Comparison of ENCODE assay signal across 10 mouse cellular contexts in genomic region chr7:128854690-128855343, GRCm38 (mm10).
A peak's percentile ranks its signal among the peaks of the same experiment; 100 is the strongest.
DNase-seq lines count a peak whose midpoint lies in the region; ATAC-seq and TF ChIP-seq lines count a peak whose summit lies in the region.
"Had no signal": no experiment of that assay in that cellular context is flagged by ENCODE, and none has a peak within 500 bp of the region (broad histone marks: within the 10 kb centered on the region; RNA-seq: fewer than 3 reads in every experiment).

No protein-coding gene starts in this region.

- 52% methylated on average over 18 of the region's 18 CpGs for WGBS in forebrain, embryonic 15.5 days
- WGBS in forebrain, embryonic 11.5 days: 69% methylated on average over 18 of the region's 18 CpGs
- WGBS in liver, embryonic 16.5 days (ENCODE audit: insufficient replicate concordance): 41% methylated on average over 18 of the region's 18 CpGs
- 62% methylated on average over 18 of the region's 18 CpGs for WGBS in intestine, postnatal 0 days

- no peak for TF ChIP-seq CTCF in intestine, postnatal 0 days (IDR thresholded peaks at IDR 0.05; ENCODE audit: low read depth)

- intact Hi-C loops in left cerebral cortex, postnatal 4 days (cut with DNase I): no loop called here
- intact Hi-C loops in left cerebral cortex, postnatal 14 days (cut with DNase I): no loop called here

- H3K27me3 ChIP-seq in forebrain, embryonic 15.5 days: no peaks in the 10 kb centered on the region
- H3K27me3 ChIP-seq in forebrain, embryonic 11.5 days (ENCODE audit: control insufficient read depth, insufficient read depth, low read length): no peaks in the 10 kb centered on the region
- H3K27me3 ChIP-seq in liver, embryonic 16.5 days (ENCODE audit: control insufficient read depth, insufficient read depth, low read depth, low read length): no peaks in the 10 kb centered on the region
- H3K27me3 ChIP-seq in intestine, postnatal 0 days (replicated peaks; ENCODE audit: control insufficient read depth, insufficient read depth, low read length): no peaks in the 10 kb centered on the region

- H3K4me1 ChIP-seq in forebrain, embryonic 15.5 days: peaks cover 5% of the 10 kb centered on the region; the same call in 1 of the 2 replicates
- no peaks in the 10 kb centered on the region for H3K4me1 ChIP-seq in forebrain, embryonic 11.5 days (replicated peaks; ENCODE audit: control insufficient read depth, insufficient read depth, low read length)
- no peaks in the 10 kb centered on the region; the same call in 1 of the 2 replicates for H3K4me1 ChIP-seq in liver, embryonic 16.5 days (ENCODE audit: control insufficient read depth, low read depth, low read length)
- no peaks in the 10 kb centered on the region for H3K4me1 ChIP-seq in intestine, postnatal 0 days (replicated peaks; ENCODE audit: control insufficient read depth, insufficient read depth, low read length)

- H3K36me3 ChIP-seq in forebrain, embryonic 15.5 days: no peaks in the 10 kb centered on the region
- no peaks in the 10 kb centered on the region for H3K36me3 ChIP-seq in forebrain, embryonic 11.5 days (ENCODE audit: control insufficient read depth, insufficient read depth, low read length)
- H3K36me3 ChIP-seq in liver, embryonic 16.5 days (ENCODE audit: control insufficient read depth, insufficient read depth): no peaks in the 10 kb centered on the region
- H3K36me3 ChIP-seq in intestine, postnatal 0 days (ENCODE audit: control insufficient read depth, insufficient read depth): no peaks in the 10 kb centered on the region

- no peak overlapping the region for H3K9ac ChIP-seq in forebrain, embryonic 15.5 days (replicated peaks)
- H3K9ac ChIP-seq in forebrain, embryonic 11.5 days (ENCODE audit: low read length): no peak overlapping the region
- peak overlapping the region; percentile 58 for H3K9ac ChIP-seq in liver, embryonic 16.5 days (ENCODE audit: low read depth, low read length)
- no peak overlapping the region for H3K9ac ChIP-seq in intestine, postnatal 0 days (ENCODE audit: low read depth, low read length)

- DNase-seq in forebrain, embryonic 11.5 days (ENCODE audit: low spot score): no peak
- peak; percentile 10 for DNase-seq in left cerebral cortex, postnatal 4 days
- no peak for DNase-seq in left cerebral cortex, adult 8-10 months (ENCODE audit: low spot score in 2 of 2)
- DNase-seq in c-Kit-positive CD71-positive TER-119-negative erythroid progenitor cells, embryonic 14.5 days (ENCODE audit: low read depth): peak; percentile 59
- DNase-seq in left cerebral cortex, postnatal 14 days (ENCODE audit: low spot score in 2 of 2): no peak
- DNase-seq: lung, postnatal 4 days; right cerebral cortex, adult 18-20 months had no signal

- no peak overlapping the region for H3K4me3 ChIP-seq in forebrain, embryonic 15.5 days
- H3K4me3 ChIP-seq in forebrain, embryonic 11.5 days (ENCODE audit: low read depth, low read length): no peak overlapping the region
- peak overlapping the region; percentile 43 for H3K4me3 ChIP-seq in liver, embryonic 16.5 days (ENCODE audit: low read depth, low read length)
- no peak overlapping the region for H3K4me3 ChIP-seq in intestine, postnatal 0 days (ENCODE audit: low read depth, low read length)

- H3K9me3 ChIP-seq in forebrain, embryonic 15.5 days: peaks cover 2% of the 10 kb centered on the region; the same call in 1 of the 2 replicates
- H3K9me3 ChIP-seq in forebrain, embryonic 11.5 days (ENCODE audit: control insufficient read depth, low read length): no peaks in the 10 kb centered on the region
- no peaks in the 10 kb centered on the region for H3K9me3 ChIP-seq in liver, embryonic 16.5 days (replicated peaks; ENCODE audit: control insufficient read depth, low read length)
- H3K9me3 ChIP-seq in intestine, postnatal 0 days (ENCODE audit: control insufficient read depth): no peaks in the 10 kb centered on the region

- H3K27ac ChIP-seq in forebrain, embryonic 15.5 days (replicated peaks): peak overlapping the region; percentile 32
- no peak overlapping the region for H3K27ac ChIP-seq in forebrain, embryonic 11.5 days (ENCODE audit: low read depth, low read length)
- peak overlapping the region; percentile 91 for H3K27ac ChIP-seq in liver, embryonic 16.5 days (ENCODE audit: low read length)
- H3K27ac ChIP-seq in intestine, postnatal 0 days (ENCODE audit: low read depth, low read length): no peak overlapping the region

- peak; percentile 43; the same call in 1 of the 2 replicates for ATAC-seq in forebrain, embryonic 15.5 days (replicated peaks)
- ATAC-seq in forebrain, embryonic 11.5 days (replicated peaks; ENCODE audit: low FRiP score): no peak
- peak; percentile 95 for ATAC-seq in liver, embryonic 16.5 days (ENCODE audit: low read depth)
- no peak for ATAC-seq in intestine, postnatal 0 days

- H3K4me2 ChIP-seq in forebrain, embryonic 15.5 days (replicated peaks): no peak overlapping the region
- H3K4me2 ChIP-seq in forebrain, embryonic 11.5 days (ENCODE audit: low read depth, low read length, severe bottlenecking): no peak overlapping the region
- H3K4me2 ChIP-seq in liver, embryonic 16.5 days (ENCODE audit: low read depth, low read length): peak overlapping the region; percentile 35
- no peak overlapping the region for H3K4me2 ChIP-seq in intestine, postnatal 0 days (replicated peaks; ENCODE audit: low read depth)

Comparison
In these comparisons a context has a peak if more than half of its experiments do, and no peak if none do; other contexts are left out.
1. ATAC-seq: peak in forebrain, embryonic 15.5 days (single experiment) and liver, embryonic 16.5 days (single experiment); none in forebrain, embryonic 11.5 days (single experiment) and intestine, postnatal 0 days (single experiment).
2. H3K27ac ChIP-seq: peak in forebrain, embryonic 15.5 days (single experiment) and liver, embryonic 16.5 days (single experiment); none in forebrain, embryonic 11.5 days (single experiment) and intestine, postnatal 0 days (single experiment).
3. DNase-seq: peak in left cerebral cortex, postnatal 4 days (single experiment) and c-Kit-positive CD71-positive TER-119-negative erythroid progenitor cells, embryonic 14.5 days (single experiment); none in forebrain, embryonic 11.5 days (single experiment), left cerebral cortex, adult 8-10 months (0 of 2) and left cerebral cortex, postnatal 14 days (0 of 2).